Mouse (Mus musculus): ENCODE results near the gene Med27. TPM values are rescaled to one million over a fixed set of nuclear protein-coding genes. Genes with fewer than 3 reads are reported as not detected.

Med27 gene
- polyA plus RNA-seq, 1 experiment from 2014 or later, result 45.0 TPM

- H3K27me3 ChIP-seq (ENCODE audit: control insufficient read depth, insufficient read depth, low read depth, low read length), result no peaks in the 10 kb centered on the region
- H3K4me2 ChIP-seq (ENCODE audit: low read depth, low read length), result no peak overlapping the region
- no peaks in the 10 kb centered on the region for H3K4me1 ChIP-seq (replicated peaks; ENCODE audit: control insufficient read depth, insufficient read depth, low read length)
- H3K4me3 ChIP-seq (ENCODE audit: low read length), result no peak overlapping the region
- no peaks in the 10 kb centered on the region for H3K9me3 ChIP-seq (ENCODE audit: control insufficient read depth, low read length)
- WGBS, result 77% methylated on average over 9 of the region's 9 CpGs
- H3K27ac ChIP-seq (ENCODE audit: low read length), result no peak overlapping the region
- H3K9ac ChIP-seq (ENCODE audit: low read length), result no peak overlapping the region
- no peak for ATAC-seq (ENCODE audit: low read depth)
- H3K36me3 ChIP-seq (ENCODE audit: control insufficient read depth, insufficient read depth, low read length), result no peaks in the 10 kb centered on the region
Observed at GRCm38 (mm10) chr2:29536481-29536880, 189.9 kb downstream of the Med27 start.

- Histone ChIP-seq H3K27ac (ENCODE audit: low read length) (no peak overlapping the region), H3K4me3 (ENCODE audit: low read length) (no peak overlapping the region), H3K4me2 (ENCODE audit: low read depth, low read length) (no peak overlapping the region), H3K4me1 (replicated peaks; ENCODE audit: control insufficient read depth, insufficient read depth, low read length) (no peaks in the 10 kb centered on the region), H3K9me3 (ENCODE audit: control insufficient read depth, low read length) (no peaks in the 10 kb centered on the region), H3K9ac (ENCODE audit: low read length) (no peak overlapping the region), H3K27me3 (ENCODE audit: control insufficient read depth, insufficient read depth, low read depth, low read length) (no peaks in the 10 kb centered on the region), H3K36me3 (ENCODE audit: control insufficient read depth, insufficient read depth, low read length) (no peaks in the 10 kb centered on the region)
- WGBS, result 73% methylated on average over 8 of the region's 8 CpGs
- no peak for ATAC-seq (ENCODE audit: low read depth)
Observed at GRCm38 (mm10) chr2:29537334-29537733, 190.7 kb downstream of the Med27 start.

GRCm38 (mm10) chr2:29542039-29542438 lies 195.4 kb downstream of the Med27 start:
- Histone ChIP-seq H3K27ac (ENCODE audit: low read length) (no peak overlapping the region), H3K36me3 (ENCODE audit: control insufficient read depth, insufficient read depth, low read length) (no peaks in the 10 kb centered on the region), H3K27me3 (ENCODE audit: control insufficient read depth, insufficient read depth, low read depth, low read length) (no peaks in the 10 kb centered on the region), H3K4me1 (replicated peaks; ENCODE audit: control insufficient read depth, insufficient read depth, low read length) (no peaks in the 10 kb centered on the region), H3K9me3 (ENCODE audit: control insufficient read depth, low read length) (no peaks in the 10 kb centered on the region), H3K9ac (ENCODE audit: low read length) (no peak overlapping the region), H3K4me3 (ENCODE audit: low read length) (no peak overlapping the region), H3K4me2 (ENCODE audit: low read depth, low read length) (no peak overlapping the region)
- no peak for ATAC-seq (ENCODE audit: low read depth)
- 64% methylated on average over 13 of the region's 13 CpGs for whole genome bisulfite sequencing

GRCm38 (mm10) chr2:29546571-29546970 lies 200.0 kb downstream of the Med27 start:
- Histone ChIP-seq H3K27ac (ENCODE audit: low read length) (no peak overlapping the region), H3K4me1 (replicated peaks; ENCODE audit: control insufficient read depth, insufficient read depth, low read length) (no peaks in the 10 kb centered on the region), H3K4me3 (ENCODE audit: low read length) (no peak overlapping the region), H3K9ac (ENCODE audit: low read length) (no peak overlapping the region), H3K4me2 (ENCODE audit: low read depth, low read length) (no peak overlapping the region), H3K36me3 (ENCODE audit: control insufficient read depth, insufficient read depth, low read length) (no peaks in the 10 kb centered on the region), H3K27me3 (ENCODE audit: control insufficient read depth, insufficient read depth, low read depth, low read length) (no peaks in the 10 kb centered on the region), H3K9me3 (ENCODE audit: control insufficient read depth, low read length) (no peaks in the 10 kb centered on the region)
- WGBS, result 18% methylated on average over 12 of the region's 12 CpGs
- ATAC-seq (ENCODE audit: low read depth), result no peak

- no peaks in the 10 kb centered on the region for H3K4me1 ChIP-seq (replicated peaks; ENCODE audit: control insufficient read depth, insufficient read depth, low read length)
- no peak overlapping the region for H3K4me2 ChIP-seq (ENCODE audit: low read depth, low read length)
- H3K9me3 ChIP-seq (ENCODE audit: control insufficient read depth, low read length), result no peaks in the 10 kb centered on the region
- WGBS, result 68% methylated on average over 7 of the region's 7 CpGs
- no peak overlapping the region for H3K27ac ChIP-seq (ENCODE audit: low read length)
- no peak overlapping the region for H3K4me3 ChIP-seq (ENCODE audit: low read length)
- H3K9ac ChIP-seq (ENCODE audit: low read length), result no peak overlapping the region
- no peak for ATAC-seq (ENCODE audit: low read depth)
- no peaks in the 10 kb centered on the region for H3K36me3 ChIP-seq (ENCODE audit: control insufficient read depth, insufficient read depth, low read length)
- no peaks in the 10 kb centered on the region for H3K27me3 ChIP-seq (ENCODE audit: control insufficient read depth, insufficient read depth, low read depth, low read length)
Observed at GRCm38 (mm10) chr2:29551816-29552585, 205.4 kb downstream of the Med27 start.

- Histone ChIP-seq H3K27me3 (ENCODE audit: control insufficient read depth, insufficient read depth, low read depth, low read length) (no peaks in the 10 kb centered on the region), H3K4me2 (ENCODE audit: low read depth, low read length) (no peak overlapping the region), H3K4me1 (replicated peaks; ENCODE audit: control insufficient read depth, insufficient read depth, low read length) (no peaks in the 10 kb centered on the region), H3K27ac (ENCODE audit: low read length) (no peak overlapping the region), H3K36me3 (ENCODE audit: control insufficient read depth, insufficient read depth, low read length) (no peaks in the 10 kb centered on the region), H3K9ac (ENCODE audit: low read length) (no peak overlapping the region), H3K9me3 (ENCODE audit: control insufficient read depth, low read length) (no peaks in the 10 kb centered on the region), H3K4me3 (ENCODE audit: low read length) (no peak overlapping the region)
- no peak for ATAC-seq (ENCODE audit: low read depth)
- 70% methylated on average over 4 of the region's 4 CpGs for WGBS
Observed at GRCm38 (mm10) chr2:29553945-29554634, 207.5 kb downstream of the Med27 start.

GRCm38 (mm10) chr2:29558561-29558960 lies 211.9 kb downstream of the Med27 start:
- H3K9ac ChIP-seq (ENCODE audit: low read length), result no peak overlapping the region
- no peaks in the 10 kb centered on the region; the same call in 1 of the 2 replicates for H3K4me1 ChIP-seq (replicated peaks; ENCODE audit: control insufficient read depth, insufficient read depth, low read length)
- no peaks in the 10 kb centered on the region for H3K9me3 ChIP-seq (ENCODE audit: control insufficient read depth, low read length)
- H3K36me3 ChIP-seq (ENCODE audit: control insufficient read depth, insufficient read depth, low read length), result no peaks in the 10 kb centered on the region
- H3K27me3 ChIP-seq (ENCODE audit: control insufficient read depth, insufficient read depth, low read depth, low read length), result no peaks in the 10 kb centered on the region
- ATAC-seq (ENCODE audit: low read depth), result no peak
- no peak overlapping the region for H3K4me3 ChIP-seq (ENCODE audit: low read length)
- 73% methylated on average over 6 of the region's 6 CpGs for WGBS
- no peak overlapping the region for H3K4me2 ChIP-seq (ENCODE audit: low read depth, low read length)
- H3K27ac ChIP-seq (ENCODE audit: low read length), result no peak overlapping the region

- H3K9ac ChIP-seq (ENCODE audit: low read length), result no peak overlapping the region
- no peaks in the 10 kb centered on the region for H3K27me3 ChIP-seq (ENCODE audit: control insufficient read depth, insufficient read depth, low read depth, low read length)
- H3K9me3 ChIP-seq (ENCODE audit: control insufficient read depth, low read length), result no peaks in the 10 kb centered on the region
- no peak overlapping the region for H3K4me2 ChIP-seq (ENCODE audit: low read depth, low read length)
- no peak for ATAC-seq (ENCODE audit: low read depth)
- H3K27ac ChIP-seq (ENCODE audit: low read length), result no peak overlapping the region
- no peaks in the 10 kb centered on the region for H3K36me3 ChIP-seq (ENCODE audit: control insufficient read depth, insufficient read depth, low read length)
- no peak overlapping the region for H3K4me3 ChIP-seq (ENCODE audit: low read length)
- H3K4me1 ChIP-seq (replicated peaks; ENCODE audit: control insufficient read depth, insufficient read depth, low read length), result no peaks in the 10 kb centered on the region; the same call in 1 of the 2 replicates
- WGBS, result 80% methylated on average over 3 of the region's 3 CpGs
Observed at GRCm38 (mm10) chr2:29559955-29560354, 213.3 kb downstream of the Med27 start.

- no peak overlapping the region for H3K4me2 ChIP-seq (ENCODE audit: low read depth, low read length)
- H3K27ac ChIP-seq (ENCODE audit: low read length), result no peak overlapping the region
- H3K4me1 ChIP-seq (replicated peaks; ENCODE audit: control insufficient read depth, insufficient read depth, low read length), result no peaks in the 10 kb centered on the region; the same call in 1 of the 2 replicates
- no peaks in the 10 kb centered on the region for H3K9me3 ChIP-seq (ENCODE audit: control insufficient read depth, low read length)
- no peak overlapping the region for H3K9ac ChIP-seq (ENCODE audit: low read length)
- WGBS, result 74% methylated on average over 4 of the region's 4 CpGs
- no peak overlapping the region for H3K4me3 ChIP-seq (ENCODE audit: low read length)
- H3K27me3 ChIP-seq (ENCODE audit: control insufficient read depth, insufficient read depth, low read depth, low read length), result no peaks in the 10 kb centered on the region
- ATAC-seq (ENCODE audit: low read depth), result no peak
- no peaks in the 10 kb centered on the region for H3K36me3 ChIP-seq (ENCODE audit: control insufficient read depth, insufficient read depth, low read length)
Observed at GRCm38 (mm10) chr2:29561468-29561867, 214.8 kb downstream of the Med27 start.

All from lung, embryonic 16.5 days (tissue).